Mouse (Mus musculus) ES-Bruce4 (cell line): Measurements from ENCODE around the gene Six6.

Source experiments
- CTCF ChIP-seq: IDR thresholded peaks from one replicate; pipeline ENCODE4 v1.8.1; 2011; ENCODE audit warnings: low read depth, low read length
- EP300 ChIP-seq: IDR thresholded peaks from 2 replicates; pipeline ENCODE4 v1.6.1; 2011; ENCODE audit warnings: low read depth, low read length; ENCODE audit not compliant: insufficient read depth
- POLR2A ChIP-seq: IDR thresholded peaks from one replicate; pipeline ENCODE4 v1.8.1; 2011; ENCODE audit warnings: low read length; ENCODE audit not compliant: insufficient read depth

DNA sequence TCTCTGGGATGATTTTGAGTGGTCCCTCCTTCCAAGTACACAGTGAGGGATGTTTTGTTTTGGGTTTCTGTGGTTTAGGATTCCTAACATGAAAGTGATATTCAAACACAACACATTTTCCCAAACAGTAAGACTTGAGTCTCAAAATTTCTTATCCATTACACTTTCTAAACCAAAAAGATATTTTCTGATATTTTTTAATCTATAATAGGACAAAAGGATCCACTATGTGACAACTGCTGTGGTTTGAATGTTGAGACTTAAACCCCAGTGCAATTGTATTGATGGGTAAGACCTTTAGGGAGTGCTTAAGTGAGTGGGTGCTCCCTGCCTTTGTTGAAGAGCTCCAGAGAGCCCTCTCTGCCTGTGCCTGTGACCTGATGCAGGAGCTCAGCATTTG is 7.1 kb downstream of the Six6 start:
- no peak for TF ChIP-seq CTCF
- no peak for TF ChIP-seq EP300
- no peak for TF ChIP-seq POLR2A
